Mouse (Mus musculus) MEL (cell line): ENCODE data around the gene Plxnb1. TPM values are rescaled to one million over a fixed set of nuclear protein-coding genes. Genes with fewer than 3 reads are reported as not detected.

ENCODE experiments used
- DNase-seq: peaks from one replicate; pipeline ENCODE4 v3.0.0; 2011; ENCODE audit warnings: low read depth, low spot score
- H3K27ac ChIP-seq: 2 replicates; pipeline ENCODE4 v1.5.1; 2012; ENCODE audit warnings: low read depth, mild to moderate bottlenecking, control low read depth, low read length, moderate library complexity; ENCODE audit not compliant: control insufficient read depth
- H3K27me3 ChIP-seq, 2 experiments: fragments of 150-350 bp in 1 of 2; sonication (generic) in 1 of 2; 2 replicates each; pipeline ENCODE4 v1.6.1; 2012; ENCODE audit warnings: low read length in 2 of 2, mild to moderate bottlenecking in 2 of 2, improper control_type of control experiment in 1 of 2, moderate library complexity in 1 of 2; ENCODE audit not compliant: insufficient read depth in 2 of 2, control insufficient read depth in 1 of 2
- H3K36me3 ChIP-seq, 2 experiments: 2 replicates each; pipeline ENCODE4 v1.6.1; 2012 to 2014; ENCODE audit warnings: low read length in 2 of 2, improper control_type of control experiment in 1 of 2, inconsistent platforms in 1 of 2, mild to moderate bottlenecking in 1 of 2; ENCODE audit not compliant: insufficient read depth in 2 of 2, control insufficient read depth in 1 of 2
- H3K4me1 ChIP-seq, 2 experiments: fragments of 150-350 bp in 1 of 2; sonication (generic) in 1 of 2; 2 replicates each; pipeline ENCODE4 v1.6.1; 2012; ENCODE audit warnings: low read length in 2 of 2, improper control_type of control experiment in 1 of 2, mild to moderate bottlenecking in 1 of 2; ENCODE audit not compliant: insufficient read depth in 2 of 2, control insufficient read depth in 1 of 2
- H3K4me3 ChIP-seq, 2 experiments: fragments of 150-350 bp in 1 of 2; sonication (generic) in 1 of 2; 2 replicates each; pipeline ENCODE4 v1.5.1; 2012; ENCODE audit warnings: low read depth in 2 of 2, low read length in 2 of 2, mild to moderate bottlenecking in 2 of 2, moderate library complexity in 2 of 2, control low read depth in 1 of 2, improper control_type of control experiment in 1 of 2; ENCODE audit not compliant: control insufficient read depth in 1 of 2, insufficient read depth in 1 of 2
- H3K79me2 ChIP-seq: 2 replicates; pipeline ENCODE4 v1.6.1; 2012; ENCODE audit warnings: mild to moderate bottlenecking, low read length, moderate library complexity; ENCODE audit not compliant: control insufficient read depth, poor library complexity, insufficient read depth
- H3K9ac ChIP-seq: 2 replicates; pipeline ENCODE4 v1.6.1; 2012; ENCODE audit warnings: low read depth, mild to moderate bottlenecking, control low read depth, low read length, moderate library complexity; ENCODE audit not compliant: control insufficient read depth, poor library complexity, severe bottlenecking
- H3K9me3 ChIP-seq: fragments of 150-350 bp; sonication (generic); replicated peaks from 2 replicates; pipeline ENCODE4 v1.6.1; 2012; ENCODE audit warnings: mild to moderate bottlenecking, low read length, improper control_type of control experiment, moderate library complexity; ENCODE audit not compliant: insufficient read depth
- CHD1 ChIP-seq: IDR thresholded peaks from 2 replicates; pipeline ENCODE4 v1.6.1; 2012; ENCODE audit warnings: low read depth, mild to moderate bottlenecking, inconsistent platforms, low read length, improper control_type of control experiment
- E2F4 ChIP-seq: IDR thresholded peaks from 2 replicates; pipeline ENCODE4 v1.6.1; 2011; ENCODE audit warnings: low read depth, low read length, improper control_type of control experiment, borderline replicate concordance
- ELF1 ChIP-seq: IDR thresholded peaks from 2 replicates; pipeline ENCODE4 v1.6.1; 2014; ENCODE audit warnings: low read depth, mild to moderate bottlenecking, inconsistent platforms, low read length, improper control_type of control experiment, moderate library complexity
- GABPA ChIP-seq: IDR thresholded peaks from 2 replicates; pipeline ENCODE4 v1.6.1; 2012; ENCODE audit warnings: low read depth, mild to moderate bottlenecking, inconsistent platforms, low read length, improper control_type of control experiment, moderate library complexity
- GATA1 ChIP-seq: IDR thresholded peaks from 2 replicates; pipeline ENCODE4 v1.6.1; 2011; ENCODE audit warnings: low read depth, low read length, improper control_type of control experiment
- HCFC1 ChIP-seq: IDR thresholded peaks from 2 replicates; pipeline ENCODE4 v1.6.1; 2012; ENCODE audit warnings: low read depth, mild to moderate bottlenecking, inconsistent platforms, low read length, improper control_type of control experiment, moderate library complexity
- JUND ChIP-seq: IDR thresholded peaks from 2 replicates; pipeline ENCODE4 v1.6.1; 2011; ENCODE audit warnings: low read depth, mild to moderate bottlenecking, improper control_type of control experiment, low read length
- KAT2A ChIP-seq: conservative IDR thresholded peaks from 2 replicates; pipeline ENCODE4 v1.6.1; 2012; ENCODE audit warnings: low read depth, low read length, improper control_type of control experiment, inconsistent platforms
- MAZ ChIP-seq: IDR thresholded peaks from 2 replicates; pipeline ENCODE4 v1.6.1; 2012; ENCODE audit warnings: low read depth, mild to moderate bottlenecking, inconsistent platforms, low read length, improper control_type of control experiment
- MXI1 ChIP-seq: IDR thresholded peaks from 2 replicates; pipeline ENCODE4 v1.6.1; 2011; ENCODE audit warnings: mild to moderate bottlenecking, low read depth, low read length, improper control_type of control experiment
- NRF1 ChIP-seq: IDR thresholded peaks from 2 replicates; pipeline ENCODE4 v1.6.1; 2014; ENCODE audit warnings: low read depth, mild to moderate bottlenecking, inconsistent platforms, low read length, improper control_type of control experiment, moderate library complexity; ENCODE audit not compliant: poor library complexity, insufficient read depth, severe bottlenecking
- POLR2A ChIP-seq, 2 experiments: IDR thresholded peaks; 2 replicates each; pipeline ENCODE4 v1.6.1; 2011 to 2012; ENCODE audit warnings: low read length in 2 of 2, mild to moderate bottlenecking in 2 of 2, control low read depth in 1 of 2, improper control_type of control experiment in 1 of 2, low read depth in 1 of 2, moderate library complexity in 1 of 2; ENCODE audit not compliant: control insufficient read depth in 1 of 2, insufficient read depth in 1 of 2, poor library complexity in 1 of 2
- POLR2AphosphoS2 ChIP-seq: IDR thresholded peaks from 2 replicates; pipeline ENCODE4 v1.6.1; 2011; ENCODE audit warnings: low read length, improper control_type of control experiment
- RAD21 ChIP-seq: IDR thresholded peaks from 2 replicates; pipeline ENCODE4 v1.6.1; 2011; ENCODE audit warnings: mild to moderate bottlenecking, low read depth, low read length, improper control_type of control experiment
- TAL1 ChIP-seq: IDR thresholded peaks from 2 replicates; pipeline ENCODE4 v1.6.1; 2012; ENCODE audit warnings: mild to moderate bottlenecking, inconsistent platforms, low read length, moderate library complexity, mixed read lengths
- TCF12 ChIP-seq: IDR thresholded peaks from 2 replicates; pipeline ENCODE4 v1.6.1; 2014; ENCODE audit warnings: low read depth, mild to moderate bottlenecking, inconsistent platforms, low read length, improper control_type of control experiment, moderate library complexity
- UBTF ChIP-seq: IDR thresholded peaks from 2 replicates; pipeline ENCODE4 v1.6.1; 2012; ENCODE audit warnings: low read depth, mild to moderate bottlenecking, inconsistent platforms, low read length, improper control_type of control experiment, moderate library complexity, borderline replicate concordance; ENCODE audit not compliant: insufficient read depth
- USF1 ChIP-seq: IDR thresholded peaks from 2 replicates; pipeline ENCODE4 v1.6.1; 2014; ENCODE audit warnings: low read depth, mild to moderate bottlenecking, inconsistent platforms, low read length, improper control_type of control experiment, moderate library complexity
- USF2 ChIP-seq, 2 experiments: IDR thresholded peaks; 2 replicates each; pipeline ENCODE4 v1.6.1; 2011 to 2012; ENCODE audit warnings: improper control_type of control experiment in 2 of 2, low read length in 2 of 2, borderline replicate concordance in 1 of 2, inconsistent platforms in 1 of 2, low read depth in 1 of 2, mild to moderate bottlenecking in 1 of 2; ENCODE audit not compliant: insufficient read depth in 1 of 2
- ZC3H11A ChIP-seq: IDR thresholded peaks from 2 replicates; pipeline ENCODE4 v1.6.1; 2012; ENCODE audit warnings: low read depth, mild to moderate bottlenecking, inconsistent platforms, low read length, improper control_type of control experiment
- ZKSCAN1 ChIP-seq: IDR thresholded peaks from 2 replicates; pipeline ENCODE4 v1.6.1; 2012; ENCODE audit warnings: low read depth, mild to moderate bottlenecking, inconsistent platforms, low read length, improper control_type of control experiment, moderate library complexity
- ZMIZ1 ChIP-seq: IDR thresholded peaks from 2 replicates; pipeline ENCODE4 v1.6.1; 2012; ENCODE audit warnings: low read depth, mild to moderate bottlenecking, inconsistent platforms, low read length, improper control_type of control experiment, moderate library complexity
- polyA plus RNA-seq, 2 experiments: library from polyadenylated mRNA; stranded (reverse) in 1 of 2; unstranded in 1 of 2; fragments of >175 nt in 1 of 2; fragments of >200 nt in 1 of 2; gene quantifications; 2 replicates each; pipeline versions ENCODE4 v1.2.1 to v1.2.4; 2012; ENCODE audit warnings: low replicate concordance in 2 of 2, low read depth in 1 of 2; ENCODE audit not compliant: insufficient read length in 2 of 2, insufficient read depth in 1 of 2, missing spikeins in 1 of 2
- total RNA-seq: library from RNA; depleted of rRNA; stranded (reverse); fragments of 300-350 nt; gene quantifications from 2 replicates; pipeline ENCODE4 v1.2.3, GENCODE M21; 2012

Plxnb1 gene
- total and polyA plus RNA-seq, 3 experiments, result 0.07 TPM; not detected in 2

DNA sequence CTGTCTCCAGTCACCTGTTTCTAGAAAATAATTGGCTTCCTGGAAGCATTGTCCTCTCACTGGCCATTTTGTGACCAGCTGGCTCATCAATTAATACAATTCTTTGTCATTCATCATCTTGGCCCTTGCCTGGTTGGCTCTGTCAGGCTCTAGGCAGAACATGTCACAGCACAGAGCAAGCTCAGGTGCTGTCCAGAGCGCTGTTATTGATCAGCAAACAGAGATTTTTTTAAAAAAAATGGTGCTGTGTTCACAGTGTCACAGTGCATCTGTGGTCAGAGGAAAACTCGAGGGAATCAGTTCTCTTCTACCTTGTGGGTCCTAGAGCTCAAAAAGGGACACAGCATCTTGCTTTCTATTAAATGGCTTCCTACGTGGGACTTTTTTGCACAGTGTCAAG is 30.3 kb downstream of the Plxnb1 start:
- no peak overlapping the region for H3K4me3 ChIP-seq
- TF ChIP-seq E2F4 (no peak), KAT2A (no peak), CHD1 (no peak), GATA1 (no peak), POLR2AphosphoS2 (no peak), UBTF (no peak), MXI1 (no peak), MAZ (no peak), ZKSCAN1 (no peak), ELF1 (no peak), ZMIZ1 (no peak), JUND (no peak), USF2 (IDR thresholded peaks at IDR 0.05; ENCODE audit: borderline replicate concordance in 1 of 2, insufficient read depth in 1 of 2, low read depth in 1 of 2, low read length in 2 of 2) (no peak), HCFC1 (no peak), RAD21 (no peak)
- no peak overlapping the region for H3K27ac ChIP-seq
- peaks cover 0 to 4% of the 10 kb centered on the region in 2 experiments; a peak in 2 of 4 replicates for H3K36me3 ChIP-seq
- peaks cover 0 to 3% of the 10 kb centered on the region in 2 experiments; a peak in 2 of 4 replicates for H3K27me3 ChIP-seq
- peaks cover 2 to 14% of the 10 kb centered on the region in 2 experiments; a peak in 3 of 4 replicates for H3K4me1 ChIP-seq
- H3K79me2 ChIP-seq, result no peaks in the 10 kb centered on the region
- H3K9me3 ChIP-seq, result no peaks in the 10 kb centered on the region
- H3K9ac ChIP-seq, result no peak overlapping the region
- DNase-seq, result no peak

DNA sequence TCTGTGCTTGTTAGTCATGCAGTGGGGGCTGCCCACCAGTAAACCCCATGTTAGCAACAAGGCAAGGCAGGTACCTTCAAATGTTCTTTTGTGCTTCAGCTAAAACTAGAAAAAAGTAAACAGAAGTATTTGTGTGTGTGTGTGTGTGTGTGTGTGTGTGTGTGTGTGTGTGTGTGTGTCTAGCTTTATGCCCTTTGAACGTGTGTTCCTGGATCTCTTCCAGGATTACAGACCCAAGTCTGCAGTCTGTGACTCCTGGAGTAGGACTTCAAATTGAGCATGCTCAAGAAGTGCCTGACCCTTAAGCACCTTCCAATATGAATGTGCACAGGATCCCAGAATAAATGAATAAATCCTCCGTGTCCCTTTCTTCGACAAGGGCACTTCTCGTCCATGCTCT is 31.9 kb downstream of the Plxnb1 start:
- peaks cover 0 to 3% of the 10 kb centered on the region in 2 experiments; a peak in 2 of 4 replicates for H3K27me3 ChIP-seq
- no peak overlapping the region for H3K4me3 ChIP-seq
- peaks cover 2 to 14% of the 10 kb centered on the region in 2 experiments; a peak in 3 of 4 replicates for H3K4me1 ChIP-seq
- no peak overlapping the region for H3K9ac ChIP-seq
- H3K9me3 ChIP-seq, result no peaks in the 10 kb centered on the region
- DNase-seq, result no peak
- no peak for TF ChIP-seq NRF1
- no peak for TF ChIP-seq ZC3H11A
- TF ChIP-seq POLR2A (IDR thresholded peaks at IDR 0.05; ENCODE audit: control insufficient read depth in 1 of 2, insufficient read depth in 1 of 2, low read depth in 1 of 2, low read length in 2 of 2, poor library complexity in 1 of 2), result no peak
- no peak for TF ChIP-seq ZKSCAN1
- no peak for TF ChIP-seq GABPA
- TF ChIP-seq HCFC1, result no peak
- TF ChIP-seq TAL1, result no peak
- no peak for TF ChIP-seq USF2 (IDR thresholded peaks at IDR 0.05; ENCODE audit: borderline replicate concordance in 1 of 2, insufficient read depth in 1 of 2, low read depth in 1 of 2, low read length in 2 of 2)
- no peak for TF ChIP-seq TCF12
- TF ChIP-seq USF1, result no peak
- H3K79me2 ChIP-seq, result no peaks in the 10 kb centered on the region
- H3K27ac ChIP-seq, result no peak overlapping the region
- peaks cover 0 to 4% of the 10 kb centered on the region in 2 experiments; a peak in 2 of 4 replicates for H3K36me3 ChIP-seq
